In genomic region chr14:56128341-56128740, GRCm38 (mm10) we compare ENCODE assay signal across 20 mouse cellular contexts. TPM values are rescaled to one million over a fixed set of nuclear protein-coding genes. Genes with fewer than 3 reads are reported as not detected.
DNase-seq lines count a peak whose midpoint lies in the region; ATAC-seq and TF ChIP-seq lines count a peak whose summit lies in the region.
"Had no signal": no experiment of that assay in that cellular context is flagged by ENCODE, and none has a peak within 500 bp of the region (broad histone marks: within the 10 kb centered on the region; RNA-seq: fewer than 3 reads in every experiment).

No protein-coding gene starts in this region.

- H3K27me3 ChIP-seq in hindbrain, embryonic 11.5 days (ENCODE audit: control insufficient read depth, insufficient read depth, low read length): no peaks in the 10 kb centered on the region
- H3K27me3 ChIP-seq in hindbrain, embryonic 13.5 days: no peaks in the 10 kb centered on the region
- no peaks in the 10 kb centered on the region for H3K27me3 ChIP-seq in midbrain, postnatal 0 days (ENCODE audit: insufficient read depth, low read length)
- H3K27me3 ChIP-seq in midbrain, embryonic 14.5 days (ENCODE audit: control insufficient read depth, insufficient read depth, low read length): no peaks in the 10 kb centered on the region
- no peaks in the 10 kb centered on the region for H3K27me3 ChIP-seq in Patski
- H3K27me3 ChIP-seq in stomach, postnatal 0 days (ENCODE audit: control insufficient read depth, insufficient read depth, low read length): no peaks in the 10 kb centered on the region

- H3K4me1 ChIP-seq in hindbrain, embryonic 11.5 days (replicated peaks; ENCODE audit: control insufficient read depth, insufficient read depth, low read length): no peaks in the 10 kb centered on the region
- H3K4me1 ChIP-seq in hindbrain, embryonic 13.5 days (replicated peaks): no peaks in the 10 kb centered on the region
- H3K4me1 ChIP-seq in midbrain, postnatal 0 days (ENCODE audit: insufficient read depth, low read length): no peaks in the 10 kb centered on the region
- H3K4me1 ChIP-seq in midbrain, embryonic 14.5 days (ENCODE audit: control insufficient read depth, insufficient read depth, low read length): no peaks in the 10 kb centered on the region
- no peaks in the 10 kb centered on the region for H3K4me1 ChIP-seq in stomach, postnatal 0 days (replicated peaks; ENCODE audit: control insufficient read depth, insufficient read depth)

- no peak overlapping the region for H3K4me2 ChIP-seq in hindbrain, embryonic 11.5 days (replicated peaks; ENCODE audit: low read depth, low read length)
- H3K4me2 ChIP-seq in hindbrain, embryonic 13.5 days: no peak overlapping the region
- H3K4me2 ChIP-seq in midbrain, postnatal 0 days (ENCODE audit: low read depth, low read length, poor library complexity, severe bottlenecking): no peak overlapping the region
- no peak overlapping the region for H3K4me2 ChIP-seq in midbrain, embryonic 14.5 days (ENCODE audit: low read length)
- no peak overlapping the region for H3K4me2 ChIP-seq in stomach, postnatal 0 days (replicated peaks; ENCODE audit: low read depth)

- CTCF ChIA-PET in Patski (lab: Charles Lee): interaction anchor here (0.7 kb wide), 1 partner anchor 93 kb away, joined by 3 read pairs; no protein-coding TSS in a partner anchor

- H3K4me3 ChIP-seq in hindbrain, embryonic 11.5 days (ENCODE audit: low read depth, low read length): no peak overlapping the region
- H3K4me3 ChIP-seq in hindbrain, embryonic 13.5 days: no peak overlapping the region
- no peak overlapping the region for H3K4me3 ChIP-seq in midbrain, postnatal 0 days (ENCODE audit: low read depth, low read length)
- no peak overlapping the region for H3K4me3 ChIP-seq in midbrain, embryonic 14.5 days (replicated peaks; ENCODE audit: low read depth, low read length)
- H3K4me3 ChIP-seq in stomach, postnatal 0 days (ENCODE audit: low read depth, low read length): no peak overlapping the region
- H3K4me3 ChIP-seq: myocyte had no signal

- no peaks in the 10 kb centered on the region for H3K9me3 ChIP-seq in hindbrain, embryonic 11.5 days (ENCODE audit: control insufficient read depth, low read length)
- H3K9me3 ChIP-seq in hindbrain, embryonic 13.5 days: no peaks in the 10 kb centered on the region
- no peaks in the 10 kb centered on the region for H3K9me3 ChIP-seq in midbrain, postnatal 0 days (ENCODE audit: low read length)
- H3K9me3 ChIP-seq in midbrain, embryonic 14.5 days (ENCODE audit: control insufficient read depth, low read length): no peaks in the 10 kb centered on the region
- no peaks in the 10 kb centered on the region for H3K9me3 ChIP-seq in stomach, postnatal 0 days (ENCODE audit: control insufficient read depth, low read length)

- peak; percentile 6; the same call in 1 of the 2 replicates for TF ChIP-seq CTCF in midbrain, postnatal 0 days (IDR thresholded peaks at IDR 0.05)
- peak; percentile 44 for TF ChIP-seq CTCF in Patski (IDR thresholded peaks at IDR 0.05)
- TF ChIP-seq CTCF in stomach, postnatal 0 days (IDR thresholded peaks at IDR 0.05; ENCODE audit: low read depth): peak; percentile 52

- no peaks in the 10 kb centered on the region for H3K36me3 ChIP-seq in hindbrain, embryonic 11.5 days (ENCODE audit: control insufficient read depth, insufficient read depth, low read length)
- no peaks in the 10 kb centered on the region for H3K36me3 ChIP-seq in hindbrain, embryonic 13.5 days
- no peaks in the 10 kb centered on the region for H3K36me3 ChIP-seq in midbrain, postnatal 0 days (ENCODE audit: insufficient read depth, low read length)
- no peaks in the 10 kb centered on the region for H3K36me3 ChIP-seq in midbrain, embryonic 14.5 days (ENCODE audit: control insufficient read depth, insufficient read depth, low read length)
- H3K36me3 ChIP-seq in stomach, postnatal 0 days (ENCODE audit: control insufficient read depth, insufficient read depth, low read length): no peaks in the 10 kb centered on the region

- in situ Hi-C loops in Patski (cut with MboI; ENCODE audit: low pct_unique_long_range_greater_than_20kb): no loop called here

- no peak overlapping the region for H3K9ac ChIP-seq in hindbrain, embryonic 11.5 days (ENCODE audit: low read depth, low read length)
- H3K9ac ChIP-seq in hindbrain, embryonic 13.5 days: no peak overlapping the region
- no peak overlapping the region for H3K9ac ChIP-seq in midbrain, postnatal 0 days (replicated peaks; ENCODE audit: low read length, poor library complexity, severe bottlenecking)
- no peak overlapping the region for H3K9ac ChIP-seq in midbrain, embryonic 14.5 days (replicated peaks; ENCODE audit: low read length)
- H3K9ac ChIP-seq in stomach, postnatal 0 days (ENCODE audit: low read length): no peak overlapping the region

- H3K27ac ChIP-seq in hindbrain, embryonic 11.5 days (ENCODE audit: low read depth, low read length): no peak overlapping the region
- no peak overlapping the region for H3K27ac ChIP-seq in hindbrain, embryonic 13.5 days
- H3K27ac ChIP-seq in midbrain, postnatal 0 days (ENCODE audit: low read depth, low read length): no peak overlapping the region
- H3K27ac ChIP-seq in midbrain, embryonic 14.5 days (replicated peaks; ENCODE audit: low read depth, low read length): no peak overlapping the region
- H3K27ac ChIP-seq in stomach, postnatal 0 days (replicated peaks): no peak overlapping the region

- peak; percentile 5 for DNase-seq in hindbrain, embryonic 11.5 days (ENCODE audit: low spot score)
- DNase-seq in midbrain, postnatal 0 days (ENCODE audit: low spot score): no peak
- DNase-seq in midbrain, embryonic 14.5 days: no peak
- no peak for DNase-seq in Patski (ENCODE audit: low read depth, low spot score)
- no peak for DNase-seq in stomach, postnatal 0 days (ENCODE audit: low spot score)
- no peak for DNase-seq in frontal cortex, postnatal 25 days (ENCODE audit: low spot score in 2 of 2)
- DNase-seq: cerebellum, adult 8-10 months; heart, adult 18-20 months; kidney, adult 2 months; lung, adult 2 months; right cerebral cortex, postnatal 4 days had no signal

- WGBS in hindbrain, embryonic 11.5 days: 32% methylated on average over 3 of the region's 3 CpGs
- 56% methylated on average over 3 of the region's 3 CpGs for WGBS in hindbrain, embryonic 13.5 days
- WGBS in midbrain, postnatal 0 days: 45% methylated on average over 3 of the region's 3 CpGs
- 49% methylated on average over 3 of the region's 3 CpGs for WGBS in midbrain, embryonic 14.5 days
- WGBS in stomach, postnatal 0 days: 40% methylated on average over 3 of the region's 3 CpGs

- ATAC-seq in hindbrain, embryonic 11.5 days (ENCODE audit: low FRiP score): no peak
- ATAC-seq in hindbrain, embryonic 13.5 days (ENCODE audit: low FRiP score): no peak
- ATAC-seq in midbrain, postnatal 0 days (ENCODE audit: low FRiP score): no peak
- no peak for ATAC-seq in midbrain, embryonic 14.5 days (ENCODE audit: low FRiP score, low TSS enrichment)
- ATAC-seq in Patski: no peak
- ATAC-seq in stomach, postnatal 0 days (ENCODE audit: low FRiP score, low TSS enrichment): no peak
- ATAC-seq: activated CD4-positive, CD25-positive, alpha-beta regulatory T cell, adult 4 months had no signal

- no peak for TF ChIP-seq EP300 in stomach, postnatal 0 days (optimal IDR thresholded peaks at IDR 0.05)

- POLR2A ChIA-PET in Patski (lab: Charles Lee): no interaction called here

RNA-seq across cellular contexts. Expression of gene Gzmd, which starts 4.1 kb away (rescaled TPM):
- polyA plus RNA-seq in hindbrain, embryonic 11.5 days (2014; fragmentation: Nextera tagmentation; extraction: Ambion mirVana): not detected in 2 replicates
- not detected in 2 replicates for polyA plus RNA-seq in hindbrain, embryonic 13.5 days (2015; fragmentation: Nextera tagmentation; extraction: Ambion mirVana)
- not detected in 2 replicates for total RNA-seq in midbrain, postnatal 0 days (2014; rRNA removed)
- not detected in 2 replicates for polyA plus RNA-seq in midbrain, postnatal 0 days (2015; fragmentation: Nextera tagmentation; extraction: Ambion mirVana)
- polyA plus RNA-seq in midbrain, embryonic 14.5 days (2014; fragmentation: Nextera tagmentation; extraction: Ambion mirVana): not detected in 2 replicates
- 4.2 TPM for polyA plus RNA-seq in Patski (2021)
- not detected in 2 replicates for polyA plus RNA-seq in stomach, postnatal 0 days (2015; fragmentation: Nextera tagmentation; extraction: Ambion mirVana)
- total RNA-seq: heart, adult 18-20 months; hematopoietic stem cell, adult 5-6 weeks; layer of hippocampus, adult 18-20 months; left cerebral cortex, postnatal 25 days; megakaryocyte-erythroid progenitor cell, adult 5-6 weeks had no signal
- polyA plus RNA-seq: activated CD4-positive, CD25-positive, alpha-beta regulatory T cell, adult 4 months; kidney, adult 2 months; lung, adult 2 months; stomach, embryonic 16.5 days had no signal

RNA-seq across cellular contexts. Expression of gene Gzme, which starts 7.9 kb away (rescaled TPM):
- polyA plus RNA-seq in hindbrain, embryonic 11.5 days (2014; fragmentation: Nextera tagmentation; extraction: Ambion mirVana): not detected in 2 replicates
- polyA plus RNA-seq in hindbrain, embryonic 13.5 days (2015; fragmentation: Nextera tagmentation; extraction: Ambion mirVana): not detected in 2 replicates
- not detected in 2 replicates for total RNA-seq in midbrain, postnatal 0 days (2014; rRNA removed)
- not detected in 2 replicates for polyA plus RNA-seq in midbrain, postnatal 0 days (2015; fragmentation: Nextera tagmentation; extraction: Ambion mirVana)
- polyA plus RNA-seq in midbrain, embryonic 14.5 days (2014; fragmentation: Nextera tagmentation; extraction: Ambion mirVana): not detected in 2 replicates
- polyA plus RNA-seq in Patski (2021): 59.1 TPM
- not detected in 2 replicates for polyA plus RNA-seq in stomach, postnatal 0 days (2015; fragmentation: Nextera tagmentation; extraction: Ambion mirVana)
- total RNA-seq: heart, adult 18-20 months; hematopoietic stem cell, adult 5-6 weeks; layer of hippocampus, adult 18-20 months; left cerebral cortex, postnatal 25 days; megakaryocyte-erythroid progenitor cell, adult 5-6 weeks had no signal
- polyA plus RNA-seq: activated CD4-positive, CD25-positive, alpha-beta regulatory T cell, adult 4 months; kidney, adult 2 months; lung, adult 2 months; stomach, embryonic 16.5 days had no signal

RNA-seq across cellular contexts. Expression of gene Ctsg, which starts 26.0 kb away (rescaled TPM):
- 0.31 TPM in 1 of 2 replicates, not detected in the other for polyA plus RNA-seq in hindbrain, embryonic 11.5 days (2014; fragmentation: Nextera tagmentation; extraction: Ambion mirVana)
- polyA plus RNA-seq in hindbrain, embryonic 13.5 days (2015; fragmentation: Nextera tagmentation; extraction: Ambion mirVana): not detected in 2 replicates
- total RNA-seq in midbrain, postnatal 0 days (2014; rRNA removed): not detected in 2 replicates
- polyA plus RNA-seq in midbrain, postnatal 0 days (2015; fragmentation: Nextera tagmentation; extraction: Ambion mirVana): 0.21 TPM in 1 of 2 replicates, not detected in the other
- not detected in 2 replicates for polyA plus RNA-seq in midbrain, embryonic 14.5 days (2014; fragmentation: Nextera tagmentation; extraction: Ambion mirVana)
- polyA plus RNA-seq in Patski (2021): not detected
- 0.13 and 0.18 TPM in 2 replicates for polyA plus RNA-seq in stomach, postnatal 0 days (2015; fragmentation: Nextera tagmentation; extraction: Ambion mirVana)
- total RNA-seq: heart, adult 18-20 months; layer of hippocampus, adult 18-20 months; left cerebral cortex, postnatal 25 days had no signal
- polyA plus RNA-seq: activated CD4-positive, CD25-positive, alpha-beta regulatory T cell, adult 4 months; kidney, adult 2 months had no signal

RNA-seq across cellular contexts. Expression of gene Gzmg, which starts 31.0 kb away (rescaled TPM):
- polyA plus RNA-seq in hindbrain, embryonic 11.5 days (2014; fragmentation: Nextera tagmentation; extraction: Ambion mirVana): not detected in 2 replicates
- polyA plus RNA-seq in hindbrain, embryonic 13.5 days (2015; fragmentation: Nextera tagmentation; extraction: Ambion mirVana): not detected in 2 replicates
- total RNA-seq in midbrain, postnatal 0 days (2014; rRNA removed): not detected in 2 replicates
- not detected in 2 replicates for polyA plus RNA-seq in midbrain, postnatal 0 days (2015; fragmentation: Nextera tagmentation; extraction: Ambion mirVana)
- not detected in 2 replicates for polyA plus RNA-seq in midbrain, embryonic 14.5 days (2014; fragmentation: Nextera tagmentation; extraction: Ambion mirVana)
- polyA plus RNA-seq in Patski (2021): 5.3 TPM
- not detected in 2 replicates for polyA plus RNA-seq in stomach, postnatal 0 days (2015; fragmentation: Nextera tagmentation; extraction: Ambion mirVana)
- total RNA-seq: heart, adult 18-20 months; hematopoietic stem cell, adult 5-6 weeks; layer of hippocampus, adult 18-20 months; left cerebral cortex, postnatal 25 days; megakaryocyte-erythroid progenitor cell, adult 5-6 weeks had no signal
- polyA plus RNA-seq: activated CD4-positive, CD25-positive, alpha-beta regulatory T cell, adult 4 months; kidney, adult 2 months; lung, adult 2 months; myocyte; stomach, embryonic 16.5 days had no signal

RNA-seq across cellular contexts. Expression of gene Mcpt8, which starts 43.3 kb away (rescaled TPM):
- not detected in 2 replicates for polyA plus RNA-seq in hindbrain, embryonic 11.5 days (2014; fragmentation: Nextera tagmentation; extraction: Ambion mirVana)
- not detected in 2 replicates for polyA plus RNA-seq in hindbrain, embryonic 13.5 days (2015; fragmentation: Nextera tagmentation; extraction: Ambion mirVana)
- total RNA-seq in midbrain, postnatal 0 days (2014; rRNA removed): not detected in 2 replicates
- not detected in 2 replicates for polyA plus RNA-seq in midbrain, postnatal 0 days (2015; fragmentation: Nextera tagmentation; extraction: Ambion mirVana)
- not detected in 2 replicates for polyA plus RNA-seq in midbrain, embryonic 14.5 days (2014; fragmentation: Nextera tagmentation; extraction: Ambion mirVana)
- 0.50 TPM for polyA plus RNA-seq in Patski (2021)
- polyA plus RNA-seq in stomach, postnatal 0 days (2015; fragmentation: Nextera tagmentation; extraction: Ambion mirVana): 0.16 and 0.30 TPM in 2 replicates
- total RNA-seq: heart, adult 18-20 months; layer of hippocampus, adult 18-20 months; left cerebral cortex, postnatal 25 days; megakaryocyte-erythroid progenitor cell, adult 5-6 weeks had no signal
- polyA plus RNA-seq: activated CD4-positive, CD25-positive, alpha-beta regulatory T cell, adult 4 months; frontal cortex, adult 2 months; kidney, adult 2 months; lung, adult 2 months had no signal

Comparison
In these comparisons a context has a peak if more than half of its experiments do, and no peak if none do; other contexts are left out.
1. RNA of gene Gzme, which starts 7.9 kb away (polyA plus RNA-seq): 59.1 TPM in Patski (single experiment); not detected in hindbrain, embryonic 11.5 days, not detected in hindbrain, embryonic 13.5 days, not detected in midbrain, postnatal 0 days, not detected in midbrain, embryonic 14.5 days and not detected in stomach, postnatal 0 days; every median in the first group is over 10 times any median in the second.
2. Peak in every context shown above with its lines, with median percentiles within 50 percentile points of each other: CTCF ChIP-seq.